Mouse (Mus musculus): ENCODE measurements around the gene Zfp825. TPM values are rescaled to one million over a fixed set of nuclear protein-coding genes. Genes with fewer than 3 reads are reported as not detected.

The Zfp825 gene
- total RNA-seq, 2 experiments from 2014 or later = 10.4 to 13.1 TPM

Other genes starting within 250 kb of the Zfp825 start
- not detected in 2 replicates for gene Ahrr, start 201.7 kb downstream of the Zfp825 start, total RNA-seq (2014; fragmentation: Nextera tagmentation)
- gene Ahrr, start 201.7 kb downstream of the Zfp825 start, total RNA-seq (2017) = 0.21 and 0.47 TPM in 2 replicates
- 124 and 136 TPM in 2 replicates for gene Pdcd6, start 176.4 kb downstream of the Zfp825 start, total RNA-seq (2014; fragmentation: Nextera tagmentation)
- 144 and 175 TPM in 2 replicates for gene Pdcd6, start 176.4 kb downstream of the Zfp825 start, total RNA-seq (2017)
- 183 and 188 TPM in 2 replicates for gene Sdha, start 143.7 kb downstream of the Zfp825 start, total RNA-seq (2014; fragmentation: Nextera tagmentation)
- gene Sdha, start 143.7 kb downstream of the Zfp825 start, total RNA-seq (2017) = 319 and 340 TPM in 2 replicates
- 16.3 and 25.6 TPM in 2 replicates for gene Ccdc127, start 143.7 kb downstream of the Zfp825 start, total RNA-seq (2014; fragmentation: Nextera tagmentation)
- 47.1 and 50.1 TPM in 2 replicates for gene Ccdc127, start 143.7 kb downstream of the Zfp825 start, total RNA-seq (2017)
- gene Lrrc14b, start 130.0 kb downstream of the Zfp825 start, total RNA-seq (2014; fragmentation: Nextera tagmentation) = not detected in 2 replicates
- gene Lrrc14b, start 130.0 kb downstream of the Zfp825 start, total RNA-seq (2017) = not detected in 2 replicates
- 5.3 and 6.0 TPM in 2 replicates for gene Zfp72, start 103.2 kb downstream of the Zfp825 start, total RNA-seq (2014; fragmentation: Nextera tagmentation)
- gene Zfp72, start 103.2 kb downstream of the Zfp825 start, total RNA-seq (2017) = 10.0 and 11.4 TPM in 2 replicates
- gene Ftl1-ps1, start 94.3 kb downstream of the Zfp825 start, total RNA-seq (2014; fragmentation: Nextera tagmentation) = 24.3 and 35.7 TPM in 2 replicates
- 16.4 and 28.3 TPM in 2 replicates for gene Ftl1-ps1, start 94.3 kb downstream of the Zfp825 start, total RNA-seq (2017)
- gene Erap1, start 145.6 kb upstream of the Zfp825 start, total RNA-seq (2014; fragmentation: Nextera tagmentation) = 53.1 and 68.9 TPM in 2 replicates
- gene Erap1, start 145.6 kb upstream of the Zfp825 start, total RNA-seq (2017) = 159 and 263 TPM in 2 replicates